Mouse (Mus musculus) stomach, embryonic 16.5 days (tissue): ENCODE results near the gene Maats1. TPM values are rescaled to one million over a fixed set of nuclear protein-coding genes. Genes with fewer than 3 reads are reported as not detected.

Experiments used
- ATAC-seq: fragments of 200-750 bp; cut with Nextera tagmentation; 2 replicates; pipeline ENCODE4 v1.8.0; 2017; ENCODE audit warnings: moderate number of reproducible peaks, moderate TSS enrichment; ENCODE audit not compliant: insufficient read depth, low FRiP score
- H3K27ac ChIP-seq: fragments of 300-500 bp; sonication (generic); 2 replicates; pipeline ENCODE4 v1.5.1; 2014; ENCODE audit warnings: low read length
- H3K27me3 ChIP-seq: fragments of 300-500 bp; sonication (generic); 2 replicates; pipeline ENCODE4 v1.6.1; 2014; ENCODE audit warnings: low read length, control low read depth, mixed read lengths; ENCODE audit not compliant: control insufficient read depth, insufficient read depth
- H3K36me3 ChIP-seq: fragments of 300-500 bp; sonication (generic); 2 replicates; pipeline ENCODE4 v1.6.1; 2014; ENCODE audit warnings: low read length; ENCODE audit not compliant: control insufficient read depth, insufficient read depth
- H3K4me1 ChIP-seq: fragments of 300-500 bp; sonication (generic); 2 replicates; pipeline ENCODE4 v1.6.1; 2014; ENCODE audit warnings: low read length, control low read depth, mixed read lengths; ENCODE audit not compliant: control insufficient read depth, insufficient read depth
- H3K4me2 ChIP-seq: fragments of 300-500 bp; sonication (generic); 2 replicates; pipeline ENCODE4 v1.6.1; 2014; ENCODE audit warnings: low read depth, low read length, mixed read lengths
- H3K4me3 ChIP-seq: fragments of 300-500 bp; sonication (generic); replicated peaks from 2 replicates; pipeline ENCODE4 v1.5.1; 2014; ENCODE audit warnings: mild to moderate bottlenecking, low read length
- H3K9ac ChIP-seq: fragments of 300-500 bp; sonication (generic); 2 replicates; pipeline ENCODE4 v1.6.1; 2014; ENCODE audit warnings: low read length
- H3K9me3 ChIP-seq: fragments of 300-500 bp; sonication (generic); replicated peaks from 2 replicates; pipeline ENCODE4 v1.6.1; 2016; ENCODE audit warnings: low read length, control low read depth; ENCODE audit not compliant: control insufficient read depth
- WGBS: fragments of 180-500 bp; shearing (Covaris S2); extraction: QIAGEN DNeasy Blood & Tissue Kit; methylation state at CpG from one replicate; pipeline ENCODE4 v1.1.7; 2014; 5-methylcytosine and 5-hydroxymethylcytosine counted together
- polyA plus RNA-seq: library from polyadenylated mRNA; unstranded; fragments of >200 nt; fragmentation: Nextera tagmentation; extraction: Ambion mirVana; gene quantifications from 2 replicates; pipeline ENCODE4 v1.2.1, GENCODE M21; 2015

The Maats1 gene
- polyA plus RNA-seq, 1 experiment from 2014 or later, result 0.15 TPM

- Histone ChIP-seq H3K4me2 (no peak overlapping the region), H3K4me1 (no peaks in the 10 kb centered on the region), H3K9me3 (no peaks in the 10 kb centered on the region), H3K27me3 (no peaks in the 10 kb centered on the region), H3K4me3 (no peak overlapping the region), H3K27ac (no peak overlapping the region), H3K36me3 (no peaks in the 10 kb centered on the region), H3K9ac (no peak overlapping the region)
- WGBS, result 77% methylated on average over 10 of the region's 10 CpGs
- no peak for ATAC-seq
Observed at GRCm38 (mm10) chr16:38373439-38373838, 31.5 kb upstream of the Maats1 start.

- 83% methylated on average over 4 of the region's 4 CpGs for WGBS
- no peak overlapping the region for H3K9ac ChIP-seq
- no peak overlapping the region for H3K4me3 ChIP-seq
- no peak overlapping the region for H3K27ac ChIP-seq
- H3K27me3 ChIP-seq, result no peaks in the 10 kb centered on the region
- no peak for ATAC-seq
- no peaks in the 10 kb centered on the region for H3K9me3 ChIP-seq
- H3K36me3 ChIP-seq, result no peaks in the 10 kb centered on the region
- no peak overlapping the region for H3K4me2 ChIP-seq
- H3K4me1 ChIP-seq, result no peaks in the 10 kb centered on the region
Observed at GRCm38 (mm10) chr16:38372876-38373275, 30.9 kb upstream of the Maats1 start.

- H3K4me3 ChIP-seq, result no peak overlapping the region
- H3K36me3 ChIP-seq, result no peaks in the 10 kb centered on the region
- no peak overlapping the region for H3K4me2 ChIP-seq
- WGBS, result 85% methylated on average over 15 of the region's 15 CpGs
- 0 out of 2 replicates have a peak, but pooled peaks have one; percentile 56 for ATAC-seq
- no peaks in the 10 kb centered on the region for H3K9me3 ChIP-seq
- H3K9ac ChIP-seq, result no peak overlapping the region
- no peak overlapping the region for H3K27ac ChIP-seq
- no peaks in the 10 kb centered on the region for H3K4me1 ChIP-seq
- no peaks in the 10 kb centered on the region for H3K27me3 ChIP-seq
Observed at GRCm38 (mm10) chr16:38371705-38372296, 29.9 kb upstream of the Maats1 start.

- no peak overlapping the region for H3K4me3 ChIP-seq
- no peak overlapping the region for H3K27ac ChIP-seq
- H3K9me3 ChIP-seq, result no peaks in the 10 kb centered on the region
- H3K27me3 ChIP-seq, result no peaks in the 10 kb centered on the region
- H3K4me1 ChIP-seq, result no peaks in the 10 kb centered on the region
- no peak for ATAC-seq
- H3K9ac ChIP-seq, result no peak overlapping the region
- 70% methylated on average over 8 of the region's 8 CpGs for WGBS
- H3K4me2 ChIP-seq, result no peak overlapping the region
- H3K36me3 ChIP-seq, result no peaks in the 10 kb centered on the region
Observed at GRCm38 (mm10) chr16:38370633-38371374, 28.9 kb upstream of the Maats1 start.

- WGBS, result 72% methylated on average over 4 of the region's 4 CpGs
- no peak overlapping the region for H3K9ac ChIP-seq
- H3K4me3 ChIP-seq, result no peak overlapping the region
- H3K27me3 ChIP-seq, result no peaks in the 10 kb centered on the region
- H3K9me3 ChIP-seq, result no peaks in the 10 kb centered on the region
- no peak for ATAC-seq
- H3K4me1 ChIP-seq, result no peaks in the 10 kb centered on the region
- H3K36me3 ChIP-seq, result no peaks in the 10 kb centered on the region
- no peak overlapping the region for H3K4me2 ChIP-seq
- H3K27ac ChIP-seq, result no peak overlapping the region
Observed at GRCm38 (mm10) chr16:38369992-38370484, 28.1 kb upstream of the Maats1 start.

GRCm38 (mm10) chr16:38369431-38369830 is 27.5 kb upstream of the Maats1 start:
- Histone ChIP-seq H3K4me1 (no peaks in the 10 kb centered on the region), H3K9ac (no peak overlapping the region), H3K4me3 (no peak overlapping the region), H3K36me3 (no peaks in the 10 kb centered on the region), H3K9me3 (no peaks in the 10 kb centered on the region), H3K27ac (no peak overlapping the region), H3K4me2 (no peak overlapping the region), H3K27me3 (no peaks in the 10 kb centered on the region)
- 89% methylated on average over 8 of the region's 8 CpGs for WGBS
- ATAC-seq, result no peak

- Histone ChIP-seq H3K27ac (no peak overlapping the region), H3K4me3 (no peak overlapping the region), H3K9ac (no peak overlapping the region), H3K4me2 (no peak overlapping the region), H3K9me3 (no peaks in the 10 kb centered on the region), H3K36me3 (no peaks in the 10 kb centered on the region), H3K27me3 (no peaks in the 10 kb centered on the region), H3K4me1 (no peaks in the 10 kb centered on the region)
- WGBS, result 82% methylated on average over 7 of the region's 7 CpGs
- no peak for ATAC-seq
Observed at GRCm38 (mm10) chr16:38369000-38369399, 27.1 kb upstream of the Maats1 start.

- 58% methylated on average over 10 of the region's 10 CpGs for WGBS
- H3K9me3 ChIP-seq, result no peaks in the 10 kb centered on the region
- no peaks in the 10 kb centered on the region for H3K4me1 ChIP-seq
- H3K27ac ChIP-seq, result no peak overlapping the region
- H3K27me3 ChIP-seq, result no peaks in the 10 kb centered on the region
- ATAC-seq, result no peak
- H3K4me3 ChIP-seq, result no peak overlapping the region
- H3K4me2 ChIP-seq, result no peak overlapping the region
- no peak overlapping the region for H3K9ac ChIP-seq
- no peaks in the 10 kb centered on the region for H3K36me3 ChIP-seq
Observed at GRCm38 (mm10) chr16:38368336-38368735, 26.4 kb upstream of the Maats1 start.

- 80% methylated on average over 4 of the region's 4 CpGs for WGBS
- no peak overlapping the region for H3K9ac ChIP-seq
- H3K4me3 ChIP-seq, result no peak overlapping the region
- H3K9me3 ChIP-seq, result no peaks in the 10 kb centered on the region
- no peaks in the 10 kb centered on the region for H3K27me3 ChIP-seq
- no peak overlapping the region for H3K27ac ChIP-seq
- H3K4me2 ChIP-seq, result no peak overlapping the region
- ATAC-seq, result no peak
- peaks cover 7% of the 10 kb centered on the region; the same call in 1 of the 2 replicates for H3K4me1 ChIP-seq
- no peaks in the 10 kb centered on the region for H3K36me3 ChIP-seq
Observed at GRCm38 (mm10) chr16:38366231-38366630, 24.3 kb upstream of the Maats1 start.
